Mouse (Mus musculus) cerebellum, adult 9-11 months (tissue): ENCODE measurements around the gene Izumo2.
"Not testable (repeated sequence)": the region's sequence is repeated elsewhere in the genome, so short reads cannot be mapped to it uniquely, and the experiment has no call there.

Experiments
- DNase-seq: peaks from one replicate; pipeline ENCODE4 v3.0.0; 2022

The Izumo2 gene

GRCm38 (mm10) chr7:44701921-44702320 is 6.6 kb upstream of the Izumo2 start:
- DNase-seq: peak; percentile 66

DNA sequence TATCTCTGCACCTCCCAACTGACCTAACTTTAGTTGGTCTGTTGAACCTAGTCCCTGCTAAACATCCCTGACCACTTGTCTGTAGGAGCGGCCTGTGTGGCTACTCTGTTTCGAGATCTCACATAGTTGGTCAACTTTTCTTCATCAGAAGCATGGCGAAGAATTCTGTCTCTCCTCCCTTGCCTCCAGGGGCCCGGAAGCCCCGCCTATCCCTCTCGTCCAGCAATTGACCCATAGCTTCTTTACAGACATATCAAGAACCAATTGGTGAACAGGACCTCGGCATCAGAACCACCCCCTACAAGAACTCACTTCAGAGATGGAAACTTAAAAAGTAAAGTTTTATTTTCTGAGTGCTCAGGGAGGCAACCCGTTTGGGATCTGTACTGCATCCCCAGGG is 5.6 kb upstream of the Izumo2 start:
- no peak for DNase-seq

GRCm38 (mm10) chr7:44704363-44704762 is 4.2 kb upstream of the Izumo2 start:
- no peak for DNase-seq

- no peak for DNase-seq
These were observed 3.5 kb upstream of the Izumo2 start for GRCm38 (mm10) chr7:44705086-44705485.

- no peak for DNase-seq
These were observed 2.2 kb upstream of the Izumo2 start for GRCm38 (mm10) chr7:44706322-44706721.

DNA sequence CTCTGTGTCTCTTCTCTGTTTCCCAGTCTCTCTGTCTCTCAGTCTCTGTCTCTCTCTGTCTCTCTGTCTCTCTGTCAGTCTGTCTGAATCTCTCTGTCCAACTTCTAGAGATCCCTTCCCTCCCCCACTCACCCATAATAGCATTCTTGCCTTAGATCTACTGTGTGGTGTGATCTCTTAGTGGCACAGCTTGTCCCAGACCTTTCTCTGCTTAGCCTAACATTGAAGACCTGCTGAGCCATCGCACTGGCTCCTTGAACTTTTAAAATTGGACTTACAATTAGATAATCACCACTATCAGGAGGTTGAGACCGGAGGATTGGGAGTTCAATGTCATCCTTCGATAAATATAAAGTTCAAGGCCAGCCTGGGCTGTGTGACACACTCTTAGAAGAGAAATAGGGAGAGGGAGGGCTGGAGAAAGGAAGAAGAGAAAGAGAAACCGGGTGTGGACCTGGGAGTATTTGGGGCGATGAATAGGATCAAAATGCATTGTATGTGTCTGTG is 1.3 kb upstream of the Izumo2 start:
- no peak for DNase-seq

DNA sequence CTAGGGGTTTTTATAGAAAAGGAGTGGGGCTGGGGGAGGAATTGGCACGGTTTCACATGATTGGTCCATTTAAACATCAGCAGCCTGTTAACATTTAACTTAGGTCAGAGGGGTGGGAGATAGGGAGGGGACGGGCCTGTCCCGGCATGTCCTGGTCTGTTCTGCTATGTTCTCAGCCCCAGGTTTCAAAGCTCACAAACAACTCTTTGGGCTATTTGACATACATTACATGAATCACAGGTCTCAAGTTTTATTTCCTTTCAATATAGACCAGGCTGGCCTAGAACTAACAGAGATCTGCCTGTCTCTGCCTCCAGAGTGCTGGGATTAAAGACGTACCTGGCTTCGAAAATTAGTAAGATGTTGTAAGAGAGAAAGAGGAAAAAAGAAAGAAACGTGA is 449 bp upstream of the Izumo2 start:
- DNase-seq: not testable (repeated sequence)

DNA sequence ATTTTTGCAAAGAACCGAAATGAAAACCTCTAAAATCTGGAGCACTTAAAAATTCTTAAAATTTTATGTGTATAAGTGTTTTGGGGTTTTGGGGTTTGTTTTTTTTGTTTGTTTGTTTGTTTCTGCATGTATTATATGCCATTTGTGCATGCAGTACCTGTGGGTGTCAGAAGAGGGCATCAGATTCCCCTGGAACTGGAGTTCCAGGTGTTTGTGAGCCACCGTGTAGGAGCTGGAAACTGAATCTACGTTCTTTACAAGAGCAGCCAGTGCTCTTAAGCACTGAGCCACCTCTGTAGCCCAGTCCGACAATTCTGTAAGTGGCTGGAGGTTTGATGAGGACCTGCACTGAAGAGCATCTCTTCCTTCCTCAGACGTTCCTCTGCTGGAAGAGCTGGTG is 1.3 kb downstream of the Izumo2 start:
- no peak for DNase-seq

DNA sequence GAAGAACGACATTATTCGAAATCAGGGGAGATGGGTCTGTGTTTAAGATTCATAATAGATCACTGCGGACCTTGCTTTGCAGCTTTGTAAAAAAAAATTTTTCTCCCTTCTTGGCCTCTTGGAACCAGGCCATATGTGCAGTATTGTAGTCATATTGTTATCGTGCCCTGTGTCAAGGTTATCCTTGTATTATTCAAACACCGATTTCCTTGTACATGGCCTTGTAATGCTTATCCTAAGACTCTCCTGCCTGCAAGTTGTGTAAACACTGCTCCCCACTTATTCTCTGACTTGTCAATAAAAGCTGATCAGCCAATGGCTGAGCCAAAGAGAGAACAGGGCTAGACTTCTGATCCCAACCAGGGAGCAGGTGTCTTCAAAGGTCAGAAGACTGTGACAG is 13.5 kb downstream of the Izumo2 start:
- no peak for DNase-seq

GRCm38 (mm10) chr7:44724316-44724715 is 15.8 kb downstream of the Izumo2 start:
- no peak for DNase-seq

DNA sequence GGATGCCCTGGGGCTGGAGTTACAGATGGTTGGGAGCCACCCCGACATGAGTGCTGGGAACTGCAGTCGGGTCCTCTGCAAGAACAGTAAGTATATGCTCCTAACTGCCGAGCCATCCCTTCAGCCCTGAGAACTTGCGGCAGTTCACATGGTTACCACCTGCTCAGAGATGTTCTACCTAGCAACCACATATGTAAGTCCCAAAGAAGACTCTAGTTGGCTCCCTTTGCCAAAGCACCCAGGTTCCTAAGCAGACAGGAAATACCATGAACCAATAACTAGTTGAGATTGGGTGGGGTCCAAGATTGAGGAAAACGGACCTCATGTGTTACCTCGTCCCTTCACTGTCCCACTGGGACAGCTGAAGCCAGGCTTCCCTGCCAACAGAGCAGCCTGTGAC is 17.8 kb downstream of the Izumo2 start:
- no peak for DNase-seq

GRCm38 (mm10) chr7:44727151-44727550 is 18.6 kb downstream of the Izumo2 start:
- DNase-seq: no peak

- no peak for DNase-seq
These were observed 19.8 kb downstream of the Izumo2 start for GRCm38 (mm10) chr7:44728082-44728975.

GRCm38 (mm10) chr7:44733723-44734122 is 25.2 kb downstream of the Izumo2 start:
- DNase-seq: no peak

GRCm38 (mm10) chr7:44741361-44741760 is 32.8 kb downstream of the Izumo2 start:
- no peak for DNase-seq

DNA sequence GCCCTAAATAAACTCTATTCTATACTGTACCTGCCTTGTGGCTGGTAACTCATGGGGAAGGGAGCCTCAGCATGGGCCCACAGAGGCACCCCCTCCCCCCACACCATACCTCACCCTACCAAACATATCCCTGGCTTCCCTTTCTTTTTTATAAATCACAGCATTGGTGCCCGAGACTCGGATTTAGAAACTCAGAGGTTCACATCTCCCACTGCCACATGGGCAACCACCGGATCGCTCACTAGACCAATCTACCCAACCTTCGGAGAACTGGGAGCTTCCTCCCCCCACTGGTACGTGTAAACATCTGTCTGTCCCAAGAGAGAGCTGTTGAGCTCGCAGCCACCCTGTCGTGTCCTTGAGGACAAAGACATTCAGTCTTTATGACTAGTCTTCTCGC is 35.7 kb downstream of the Izumo2 start:
- no peak for DNase-seq

DNA sequence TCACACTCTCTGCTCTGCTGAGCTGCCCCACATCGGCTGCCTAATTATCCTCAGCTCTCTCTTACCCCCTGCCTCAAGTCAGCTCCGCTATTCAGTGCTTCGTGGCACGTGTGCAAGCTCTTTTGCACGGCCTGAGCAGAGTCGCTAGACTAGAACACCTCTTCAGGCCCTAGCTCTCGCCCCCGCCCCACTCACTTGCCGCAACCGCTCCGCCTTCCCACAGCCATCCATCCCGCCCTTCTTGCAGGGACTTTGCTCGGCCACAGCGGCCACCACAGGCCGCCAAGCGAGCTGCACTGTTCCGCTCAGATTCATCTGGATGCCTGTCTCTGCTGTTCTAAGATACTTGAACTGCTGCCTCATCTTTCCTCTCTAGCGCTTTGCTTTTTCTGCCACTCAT is 36.5 kb downstream of the Izumo2 start:
- peak; percentile 77 for DNase-seq

- DNase-seq: no peak
These were observed 38.6 kb downstream of the Izumo2 start for GRCm38 (mm10) chr7:44747115-44747514.

- peak; percentile 98 for DNase-seq
These were observed 39.8 kb downstream of the Izumo2 start, which contains the start of gene Vrk3 for GRCm38 (mm10) chr7:44748101-44749044. TSS of gene Vrk3 (plus strand) at chr7:44748413.

GRCm38 (mm10) chr7:44750950-44751349 is 42.4 kb downstream of the Izumo2 start, which contains the start of gene Zfp473:
TSS of gene Zfp473 (minus strand) at chr7:44751050.
- not testable (repeated sequence) for DNase-seq

DNA sequence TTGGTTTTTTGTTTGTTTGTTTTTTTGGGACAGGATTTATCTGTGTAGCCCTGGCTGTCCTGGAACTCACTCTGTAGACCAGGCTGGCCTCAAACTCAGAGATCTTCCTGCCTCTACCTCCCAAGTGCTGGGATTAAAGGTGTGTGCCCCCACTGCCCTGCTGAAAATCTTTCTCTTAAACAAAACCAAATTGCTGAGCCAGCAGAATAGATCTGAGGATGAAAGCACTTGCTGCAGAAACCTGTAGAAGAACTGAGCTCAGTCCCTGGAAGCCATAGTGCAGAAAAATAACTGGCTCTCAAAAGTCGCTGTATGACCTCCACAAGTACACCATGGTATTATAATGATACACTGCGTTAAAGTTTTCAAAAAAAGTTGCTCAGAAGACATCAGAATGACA is 48.6 kb downstream of the Izumo2 start:
- DNase-seq: no peak

DNA sequence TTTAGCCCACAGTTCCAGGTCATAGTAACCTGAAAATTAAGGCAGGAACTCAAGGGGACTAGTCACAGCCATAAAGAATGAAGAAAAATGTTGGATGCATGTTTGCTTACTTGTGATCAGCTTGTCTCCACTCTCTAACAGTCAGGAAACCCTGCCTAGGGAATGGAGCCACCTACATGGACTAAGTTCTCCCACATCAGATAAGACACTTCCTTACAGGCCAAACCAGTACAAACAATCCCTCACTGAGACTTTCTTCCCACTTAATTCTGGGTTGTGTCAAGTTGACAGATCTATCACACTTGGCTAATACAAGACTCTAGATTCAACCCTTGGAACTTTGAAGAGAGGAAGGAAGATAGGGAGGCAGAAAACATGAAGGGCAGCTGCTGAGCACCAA is 51.8 kb downstream of the Izumo2 start:
- no peak for DNase-seq

- no peak for DNase-seq
These were observed 59.6 kb downstream of the Izumo2 start for GRCm38 (mm10) chr7:44768129-44768528.
